Mouse (Mus musculus) kidney, adult 2 months (tissue): Measurements from ENCODE around the gene Lpp. TPM values are rescaled to one million over a fixed set of nuclear protein-coding genes. Genes with fewer than 3 reads are reported as not detected.

ENCODE experiments used
- DNase-seq: peaks from one replicate; pipeline ENCODE4 v3.0.0; 2021
- H3K27ac ChIP-seq: fragments of 200-500 bp; 2 replicates; pipeline ENCODE4 v1.5.1; 2012; ENCODE audit warnings: low read depth, low read length, control low read depth, inconsistent platforms; ENCODE audit not compliant: insufficient read depth
- H3K27me3 ChIP-seq: fragments of 200-500 bp; replicated peaks from 2 replicates; pipeline ENCODE4 v1.6.1; 2012; ENCODE audit warnings: mild to moderate bottlenecking, moderate library complexity, low read length, inconsistent platforms; ENCODE audit not compliant: control insufficient read depth, insufficient read depth
- H3K36me3 ChIP-seq: fragments of 200-500 bp; 2 replicates; pipeline ENCODE4 v1.6.1; 2012; ENCODE audit warnings: mild to moderate bottlenecking, moderate library complexity, low read length, inconsistent platforms; ENCODE audit not compliant: control insufficient read depth, insufficient read depth
- H3K4me1 ChIP-seq: fragments of 200-500 bp; 2 replicates; pipeline ENCODE4 v1.6.1; 2011; ENCODE audit warnings: low read length; ENCODE audit not compliant: control insufficient read depth, insufficient read depth
- H3K4me3 ChIP-seq: fragments of 200-500 bp; 2 replicates; pipeline ENCODE4 v1.5.1; 2011; ENCODE audit warnings: mild to moderate bottlenecking, low read depth, low read length, control low read depth; ENCODE audit not compliant: insufficient read depth
- CTCF ChIP-seq: fragments of 200-500 bp; conservative IDR thresholded peaks from 2 replicates; pipeline ENCODE4 v1.5.1; 2011; ENCODE audit warnings: low read depth, mild to moderate bottlenecking, control low read depth, low read length, moderate library complexity, mixed read lengths; ENCODE audit not compliant: insufficient read depth, insufficient read length
- POLR2A ChIP-seq: fragments of 200-500 bp; IDR thresholded peaks from one replicate; pipeline ENCODE4 v1.6.1; 2011; ENCODE audit warnings: low read depth, low read length, control low read depth
- WGBS: fragments of 180-500 bp; shearing (Covaris S2); methylation state at CpG from one replicate; pipeline ENCODE4 v1.1.7; 2018; 5-methylcytosine and 5-hydroxymethylcytosine counted together
- polyA plus RNA-seq: library from polyadenylated mRNA; depleted of rRNA; stranded (reverse); fragments of >200 nt; gene quantifications from 2 replicates; pipeline ENCODE4 v1.2.3, GENCODE M21; 2012

Lpp gene
- polyA plus RNA-seq, 1 experiment = 15.9 TPM

- TF ChIP-seq CTCF = no peak
- peak; percentile 24 for DNase-seq
- Histone ChIP-seq H3K4me3 (no peak overlapping the region), H3K27ac (no peak overlapping the region), H3K4me1 (no peaks in the 10 kb centered on the region; the same call in 1 of the 2 replicates), H3K36me3 (no peaks in the 10 kb centered on the region), H3K27me3 (no peaks in the 10 kb centered on the region)
- WGBS = 72% methylated on average over 12 of the region's 12 CpGs
Measured at GRCm38 (mm10) chr16:24629218-24630172, 236.2 kb downstream of the Lpp start.

DNA sequence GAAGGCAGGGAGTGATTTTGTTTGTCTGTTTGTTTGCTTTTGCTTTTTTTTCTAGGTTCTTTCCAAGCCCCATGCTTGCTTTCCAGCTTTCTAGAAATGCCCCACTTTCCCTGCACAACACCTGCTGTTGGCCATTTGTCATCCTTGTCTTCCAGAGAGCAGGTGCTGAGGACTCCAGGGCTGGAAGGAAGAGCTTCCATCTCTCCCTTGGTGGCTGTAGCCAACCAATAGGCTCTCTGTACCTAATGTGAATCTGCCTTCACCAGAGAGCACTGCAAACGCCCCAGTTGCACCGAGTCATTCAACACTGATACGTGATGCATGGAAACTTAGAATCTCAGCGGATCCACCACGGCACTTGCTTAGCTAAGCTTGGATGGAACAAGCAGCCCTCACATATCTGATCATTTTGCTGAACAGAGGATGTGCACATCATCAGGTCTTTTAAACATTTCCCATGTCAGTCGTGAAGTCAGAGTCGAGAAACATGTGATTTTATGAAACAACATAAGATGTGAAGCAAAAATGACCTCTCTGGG is 242.1 kb downstream of the Lpp start:
- Histone ChIP-seq H3K36me3 (no peaks in the 10 kb centered on the region), H3K27ac (no peak overlapping the region), H3K27me3 (no peaks in the 10 kb centered on the region), H3K4me3 (no peak overlapping the region), H3K4me1 (no peaks in the 10 kb centered on the region)
- TF ChIP-seq CTCF = no peak
- no peak for TF ChIP-seq POLR2A
- no peak for DNase-seq
- 96% methylated on average over 7 of the region's 7 CpGs for WGBS

DNA sequence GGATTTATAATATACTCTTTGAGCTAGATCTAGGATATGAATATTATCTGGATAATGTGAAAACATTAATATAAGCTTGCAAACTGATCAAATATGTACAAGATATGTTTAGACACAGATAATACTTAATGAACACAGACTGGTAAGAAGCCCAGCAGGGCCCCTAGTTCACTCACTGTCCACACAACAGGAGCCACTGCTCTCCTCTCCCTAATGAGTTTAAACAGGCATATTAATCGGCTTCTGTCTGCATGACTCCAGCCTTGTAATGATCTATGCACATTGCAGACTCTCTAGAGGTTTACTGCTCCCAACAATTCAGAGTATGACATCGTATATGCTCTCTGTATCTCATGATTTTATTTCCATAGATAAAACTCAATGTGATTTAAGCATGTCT is 243.6 kb downstream of the Lpp start:
- WGBS = 95% methylated on average over 2 of the region's 2 CpGs
- no peak for DNase-seq
- Histone ChIP-seq H3K36me3 (no peaks in the 10 kb centered on the region), H3K4me1 (no peaks in the 10 kb centered on the region), H3K27ac (no peak overlapping the region), H3K4me3 (no peak overlapping the region), H3K27me3 (no peaks in the 10 kb centered on the region)
- no peak for TF ChIP-seq POLR2A
- no peak for TF ChIP-seq CTCF

- Histone ChIP-seq H3K4me3 (no peak overlapping the region), H3K27me3 (no peaks in the 10 kb centered on the region), H3K27ac (no peak overlapping the region), H3K36me3 (no peaks in the 10 kb centered on the region), H3K4me1 (no peaks in the 10 kb centered on the region; the same call in 1 of the 2 replicates)
- no peak for DNase-seq
- TF ChIP-seq POLR2A (no peak), CTCF (no peak)
- WGBS = 84% methylated on average over 9 of the region's 9 CpGs
Measured at GRCm38 (mm10) chr16:24641003-24641797, 247.9 kb downstream of the Lpp start.

DNA sequence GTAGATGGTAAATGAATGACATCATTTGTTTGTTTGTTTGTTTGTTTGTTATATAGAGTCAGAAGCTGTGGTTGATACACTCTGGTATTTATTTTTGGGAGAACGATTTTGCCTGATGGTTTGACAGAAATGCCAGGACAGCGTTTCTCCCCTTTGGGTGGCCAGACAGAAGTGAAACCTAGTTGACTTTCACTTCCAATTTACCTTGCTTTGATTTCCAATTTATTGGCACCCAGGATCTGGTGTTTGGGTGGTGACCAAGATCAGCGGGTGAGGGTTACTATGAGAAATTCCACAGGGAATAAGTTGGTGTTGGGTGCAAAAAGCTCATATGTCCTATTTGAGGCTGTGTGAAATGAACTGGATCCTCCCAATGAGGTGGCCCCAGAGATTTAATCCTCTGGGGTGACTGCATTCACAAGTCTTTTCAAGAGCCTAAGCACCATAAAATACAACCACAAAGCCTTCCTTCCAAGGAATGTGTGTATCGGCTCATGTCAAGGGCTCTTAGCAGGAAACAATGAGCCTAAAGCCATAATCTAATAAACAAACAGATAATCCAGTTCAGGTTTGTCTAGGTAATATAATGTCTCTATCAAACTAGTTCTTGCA is 249.8 kb downstream of the Lpp start:
- no peaks in the 10 kb centered on the region; the same call in 1 of the 2 replicates for H3K4me1 ChIP-seq
- TF ChIP-seq CTCF (no peak), POLR2A (no peak)
- H3K4me3 ChIP-seq = no peak overlapping the region
- no peak overlapping the region for H3K27ac ChIP-seq
- no peak for DNase-seq
- no peaks in the 10 kb centered on the region for H3K27me3 ChIP-seq
- no peaks in the 10 kb centered on the region for H3K36me3 ChIP-seq
- 75% methylated on average over 4 of the region's 4 CpGs for WGBS

DNA sequence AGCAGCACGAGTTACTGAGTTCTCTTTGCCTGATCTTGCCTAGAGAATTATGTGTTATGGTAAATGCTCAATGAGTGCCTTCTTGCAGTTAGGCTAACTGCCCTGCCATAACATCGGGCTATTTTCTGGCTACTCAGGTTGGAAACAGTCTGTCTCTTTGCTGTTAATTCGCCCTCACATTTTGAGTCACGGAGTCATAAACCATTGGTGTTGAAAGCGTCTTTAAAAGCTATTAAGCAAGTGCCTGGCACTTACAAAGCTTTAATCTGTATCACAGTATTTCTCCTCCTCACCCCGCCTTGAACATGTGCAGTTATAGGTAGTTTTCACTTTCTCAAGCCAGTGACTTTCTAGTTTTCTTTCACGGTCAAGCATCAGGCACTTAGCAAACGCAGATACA is 250.8 kb downstream of the Lpp start:
- Histone ChIP-seq H3K4me1 (no peaks in the 10 kb centered on the region; the same call in 1 of the 2 replicates), H3K27ac (no peak overlapping the region), H3K4me3 (no peak overlapping the region), H3K36me3 (no peaks in the 10 kb centered on the region), H3K27me3 (no peaks in the 10 kb centered on the region)
- DNase-seq = no peak
- TF ChIP-seq CTCF (no peak), POLR2A (no peak)
- WGBS = 79% methylated on average over 8 of the region's 8 CpGs
